Mouse (Mus musculus) ovary, adult 2 months (tissue): Measurements from ENCODE around the gene Pou5f1. TPM values are rescaled to one million over a fixed set of nuclear protein-coding genes. Genes with fewer than 3 reads are reported as not detected.

Source experiments
- polyA plus RNA-seq: library from polyadenylated mRNA; depleted of rRNA; stranded (reverse); fragments of >200 nt; gene quantifications from 2 replicates; pipeline ENCODE4 v1.2.3, GENCODE M21; 2012; rRNA removed

The Pou5f1 gene
- 4.1 and 4.2 TPM in 2 replicates for polyA plus RNA-seq

DNA sequence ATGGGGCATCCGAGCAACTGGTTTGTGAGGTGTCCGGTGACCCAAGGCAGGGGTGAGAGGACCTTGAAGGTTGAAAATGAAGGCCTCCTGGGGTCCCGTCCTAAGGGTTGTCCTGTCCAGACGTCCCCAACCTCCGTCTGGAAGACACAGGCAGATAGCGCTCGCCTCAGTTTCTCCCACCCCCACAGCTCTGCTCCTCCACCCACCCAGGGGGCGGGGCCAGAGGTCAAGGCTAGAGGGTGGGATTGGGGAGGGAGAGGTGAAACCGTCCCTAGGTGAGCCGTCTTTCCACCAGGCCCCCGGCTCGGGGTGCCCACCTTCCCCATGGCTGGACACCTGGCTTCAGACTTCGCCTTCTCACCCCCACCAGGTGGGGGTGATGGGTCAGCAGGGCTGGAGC lies at the start of gene Pou5f1:
Gene Pou5f1 (plus strand): TSS at position 243 of the 400 bp plus-strand sequence.

DNA sequence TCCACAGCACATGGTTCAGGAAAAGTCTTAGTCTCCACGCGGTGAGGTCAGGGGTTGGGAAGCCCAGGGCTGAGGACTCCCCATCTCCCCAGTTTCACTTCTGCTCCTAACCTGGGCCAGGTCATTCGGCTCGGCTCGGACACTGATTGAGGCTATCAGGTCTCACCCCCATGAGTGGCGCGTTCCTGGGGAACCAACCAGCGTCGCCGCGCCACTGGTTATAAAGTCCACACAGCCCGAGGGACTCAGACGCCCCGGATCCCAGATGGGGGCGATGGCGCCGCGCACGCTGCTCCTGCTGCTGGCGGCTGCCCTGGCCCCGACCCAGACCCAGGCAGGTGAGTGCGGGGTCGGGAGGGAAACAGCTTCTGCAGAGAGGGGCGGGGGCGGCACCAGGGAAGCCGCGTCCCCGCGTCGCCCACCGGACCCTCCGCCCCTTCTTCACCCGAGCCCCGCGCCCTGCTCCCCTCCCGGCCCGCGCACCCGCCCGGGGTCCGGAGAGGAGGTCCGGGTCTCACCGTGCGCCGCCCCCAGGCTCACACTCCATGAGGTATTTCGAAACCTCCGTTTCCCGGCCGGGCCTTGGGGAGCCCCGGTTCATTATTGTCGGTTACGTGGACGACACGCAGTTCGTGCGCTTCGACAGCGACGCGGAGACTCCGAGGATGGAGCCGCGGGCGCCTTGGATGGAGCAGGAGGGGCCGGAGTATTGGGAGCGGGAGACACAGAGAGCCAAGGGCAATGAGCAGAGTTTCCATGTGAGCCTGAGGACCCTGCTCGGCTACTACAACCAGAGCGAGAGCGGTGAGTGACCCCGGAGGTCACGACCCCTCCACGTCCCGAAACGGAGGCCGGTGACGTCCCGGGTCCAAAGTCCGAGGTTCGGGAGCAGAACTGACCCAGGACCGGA lies 35.7 kb upstream of the Pou5f1 start, which contains the start of gene H2-Q10:
Gene H2-Q10 (plus strand): TSS at position 248 of the 910 bp plus-strand sequence.

DNA sequence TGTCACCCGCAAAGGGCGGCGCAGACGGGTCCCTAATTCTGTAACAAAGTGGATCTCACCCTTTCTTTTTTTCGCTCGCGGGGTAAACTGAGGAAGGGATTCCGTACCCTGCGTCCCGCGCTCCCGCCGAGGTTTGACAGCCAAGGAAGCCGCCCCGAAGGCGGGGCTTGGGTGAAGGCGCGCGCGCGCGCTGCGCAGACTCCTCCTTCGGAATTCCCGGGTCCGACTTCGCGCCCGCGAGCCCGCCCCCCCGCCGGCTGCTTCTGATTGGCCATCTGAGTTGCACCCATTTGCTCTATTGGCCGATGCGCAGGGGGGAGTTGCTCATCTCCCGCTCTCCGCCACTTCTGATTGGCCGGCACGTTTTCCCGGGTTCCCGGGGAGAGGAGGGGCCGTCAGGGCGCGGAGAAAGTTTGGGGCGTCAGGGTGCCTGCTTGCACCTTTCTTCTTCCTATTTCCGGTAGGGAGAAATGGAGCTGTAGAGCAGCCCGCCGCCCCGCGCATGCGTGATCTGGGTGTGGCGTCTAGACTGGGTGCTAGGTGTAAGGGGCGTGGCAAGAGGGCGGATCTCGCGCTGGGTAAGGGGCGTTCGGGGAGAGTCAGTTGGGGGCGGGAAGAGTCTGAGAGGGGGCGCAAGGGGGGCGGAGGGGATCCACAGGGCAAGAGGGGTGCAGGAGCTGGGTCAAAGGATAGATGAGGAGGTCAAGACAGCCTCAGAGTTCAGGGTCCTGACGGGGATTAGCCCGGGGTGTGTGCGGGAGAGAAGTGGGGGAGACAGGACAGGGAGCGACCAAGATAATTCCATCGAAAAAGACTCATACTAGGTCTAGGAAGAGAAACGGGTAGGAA lies 11.1 kb downstream of the Pou5f1 start, which contains the start of the genes Tcf19 and Cchcr1:
Gene Tcf19 (minus strand): TSS at position 173 of the 849 bp plus-strand sequence.
Gene Cchcr1 (plus strand): TSS at position 449 of the 849 bp plus-strand sequence.

DNA sequence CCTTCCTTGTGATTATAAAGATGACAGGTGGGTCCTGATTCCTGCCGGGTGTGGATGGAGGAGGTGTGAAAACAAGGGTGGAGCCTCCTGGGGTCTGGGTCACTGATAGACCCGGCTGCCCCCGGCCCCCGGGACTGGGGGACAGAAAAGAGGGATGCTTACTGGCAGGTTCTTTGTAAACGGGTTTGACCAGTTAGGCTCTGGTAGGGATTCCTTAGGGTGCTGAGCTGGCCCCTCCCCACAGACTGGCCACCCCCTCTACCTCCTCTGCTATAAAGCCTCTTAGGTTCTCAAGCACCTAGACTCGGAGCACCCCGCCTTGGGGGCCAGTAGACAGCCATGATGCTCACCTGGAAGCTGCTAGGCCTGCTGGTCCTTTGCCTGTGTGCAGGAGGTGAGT lies 27.1 kb downstream of the Pou5f1 start, which contains the start of gene Psors1c2:
Gene Psors1c2 (plus strand): TSS at position 301 of the 400 bp plus-strand sequence.

DNA sequence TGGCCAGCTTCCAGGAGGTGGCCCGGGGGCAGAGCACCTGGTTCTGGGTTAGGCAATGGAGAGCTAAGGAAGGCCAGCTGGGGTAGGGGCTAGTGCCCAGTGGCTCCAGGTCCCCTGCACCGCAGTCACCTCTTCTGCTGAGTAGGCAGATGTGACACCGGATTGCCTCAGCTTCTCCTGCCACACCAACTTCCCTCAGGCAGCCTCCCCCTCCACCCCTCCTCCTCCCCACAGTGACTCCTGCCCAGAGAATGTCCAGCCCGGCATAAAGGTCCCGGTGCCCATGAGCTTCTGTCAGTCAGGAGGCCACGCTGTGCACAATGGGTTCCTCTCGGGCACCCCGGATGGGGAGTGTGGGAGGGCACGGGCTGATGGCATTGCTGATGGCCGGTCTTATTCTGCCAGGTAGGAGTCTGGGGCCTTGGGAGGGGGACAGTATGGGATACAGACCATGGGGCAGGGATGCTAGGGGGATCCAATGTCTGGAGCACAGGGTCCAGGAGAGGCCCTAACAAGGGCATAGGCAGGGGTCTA lies 46.1 kb downstream of the Pou5f1 start, which contains the start of gene Cdsn:
Gene Cdsn (plus strand): TSS at position 248 of the 534 bp plus-strand sequence.

Other genes with a start within 250 kb of the Pou5f1 start
- 422 and 558 TPM in 2 replicates for gene H2-D1, start 243.3 kb upstream of the Pou5f1 start, polyA plus RNA-seq
- gene H2-Q1, start 185.6 kb upstream of the Pou5f1 start, polyA plus RNA-seq: not detected in 2 replicates
- gene H2-Q2, start 163.8 kb upstream of the Pou5f1 start, polyA plus RNA-seq: 1.3 and 2.0 TPM in 2 replicates
- 77.6 and 85.0 TPM in 2 replicates for gene H2-Q4, start 126.4 kb upstream of the Pou5f1 start, polyA plus RNA-seq
- 20.9 and 39.7 TPM in 2 replicates for gene H2-Q6, start 81.2 kb upstream of the Pou5f1 start, polyA plus RNA-seq
- 52.3 and 110 TPM in 2 replicates for gene H2-Q7, start 66.9 kb upstream of the Pou5f1 start, polyA plus RNA-seq
- gene H2-Q10, start 35.9 kb upstream of the Pou5f1 start, polyA plus RNA-seq: 23.2 and 37.6 TPM in 2 replicates
- gene Tcf19, start 10.8 kb downstream of the Pou5f1 start, polyA plus RNA-seq: 14.8 and 18.4 TPM in 2 replicates
- 14.6 and 15.2 TPM in 2 replicates for gene Cchcr1, start 11.1 kb downstream of the Pou5f1 start, polyA plus RNA-seq
- gene Psors1c2, start 27.2 kb downstream of the Pou5f1 start, polyA plus RNA-seq: 0.27 and 0.47 TPM in 2 replicates
- gene Cdsn, start 46.1 kb downstream of the Pou5f1 start, polyA plus RNA-seq: 7.0 and 11.7 TPM in 2 replicates
- gene 2300002M23Rik, start 61.4 kb downstream of the Pou5f1 start, polyA plus RNA-seq: 13.8 and 15.5 TPM in 2 replicates
- 0.29 TPM in 1 of 2 replicates, not detected in the other for gene Sfta2, start 95.5 kb downstream of the Pou5f1 start, polyA plus RNA-seq
- not detected in 2 replicates for gene Gm9573, start 120.6 kb downstream of the Pou5f1 start, polyA plus RNA-seq
- gene Mucl3, start 137.7 kb downstream of the Pou5f1 start, polyA plus RNA-seq: 0.17 TPM in 1 of 2 replicates, not detected in the other
- 71.0 and 77.4 TPM in 2 replicates for gene Vars2, start 161.6 kb downstream of the Pou5f1 start, polyA plus RNA-seq
- 35.2 and 36.6 TPM in 2 replicates for gene Gtf2h4, start 167.7 kb downstream of the Pou5f1 start, polyA plus RNA-seq
- gene Ddr1, start 198.6 kb downstream of the Pou5f1 start, polyA plus RNA-seq: 131 and 142 TPM in 2 replicates